Mouse (Mus musculus): ENCODE results near the gene Tmem121. TPM values are rescaled to one million over a fixed set of nuclear protein-coding genes. Genes with fewer than 3 reads are reported as not detected.

The Tmem121 gene
- polyA plus RNA-seq, 1 experiment from 2014 or later: 33.9 TPM

DNA sequence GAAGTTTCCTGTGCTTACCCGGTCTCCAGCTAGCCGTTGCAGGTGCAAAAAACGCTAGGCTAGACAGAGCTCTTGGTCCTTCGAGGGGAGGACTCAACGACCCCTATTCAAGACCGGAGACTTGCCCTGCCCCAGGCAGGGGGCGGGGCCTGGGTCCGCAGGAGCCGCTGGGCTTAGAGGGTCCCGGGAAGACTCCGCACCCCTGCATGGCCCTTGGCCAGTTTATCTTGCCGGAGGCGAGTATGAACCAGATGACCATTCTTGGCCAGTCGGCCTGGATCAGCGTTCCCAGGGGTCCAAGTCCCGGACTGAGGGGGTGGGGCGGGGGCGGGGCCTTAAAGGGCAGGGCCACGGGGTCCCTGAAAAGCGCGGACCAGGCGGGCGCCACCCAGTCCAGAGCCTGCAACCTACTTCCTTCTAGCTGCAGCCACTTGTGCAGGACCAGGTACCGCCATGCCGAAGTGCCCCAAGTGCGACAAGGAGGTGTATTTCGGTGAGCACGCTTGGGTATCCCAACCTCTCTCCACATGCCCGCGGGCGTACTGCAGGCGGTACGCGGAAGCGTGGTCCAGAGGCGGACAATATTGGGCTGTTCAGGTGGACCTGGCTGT is 34.0 kb upstream of the Tmem121 start:
- ATAC-seq (ENCODE audit: low read depth): no peak
- Histone ChIP-seq H3K27ac (replicated peaks) (no peak overlapping the region), H3K9me3 (no peaks in the 10 kb centered on the region), H3K9ac (peak overlapping the region; percentile 57), H3K27me3 (peaks cover 35% of the 10 kb centered on the region), H3K36me3 (no peaks in the 10 kb centered on the region), H3K4me2 (peak overlapping the region; percentile 64), H3K4me1 (replicated peaks) (peaks cover 49% of the 10 kb centered on the region), H3K4me3 (peak overlapping the region; percentile 37)
- WGBS: 2% methylated on average over 36 of the region's 36 CpGs

DNA sequence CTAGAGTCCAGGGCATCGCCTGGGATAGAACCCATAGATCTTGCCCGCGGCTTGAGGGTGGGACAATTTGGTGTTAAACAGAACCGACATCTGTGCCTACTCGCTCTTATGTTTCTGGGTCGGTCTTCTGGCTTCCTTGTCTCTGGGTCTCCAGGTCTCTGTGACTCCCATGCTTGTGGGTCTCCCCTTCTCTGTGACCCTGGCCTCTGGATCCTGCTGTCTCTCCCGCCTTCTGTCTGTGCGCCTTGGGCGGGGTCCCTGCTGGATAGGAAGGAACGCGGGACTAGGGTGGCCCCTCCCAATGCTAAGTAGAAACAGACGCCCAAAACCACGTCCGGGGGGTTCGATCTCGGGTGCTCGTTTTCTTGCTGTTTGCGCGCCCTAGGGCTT is 33.5 kb upstream of the Tmem121 start:
- 27% methylated on average over 19 of the region's 19 CpGs for WGBS
- Histone ChIP-seq H3K9ac (peak overlapping the region; percentile 57), H3K4me1 (replicated peaks) (peaks cover 52% of the 10 kb centered on the region), H3K27me3 (peaks cover 35% of the 10 kb centered on the region), H3K36me3 (no peaks in the 10 kb centered on the region), H3K4me3 (peak overlapping the region; percentile 37), H3K4me2 (peak overlapping the region; percentile 64), H3K27ac (replicated peaks) (no peak overlapping the region), H3K9me3 (no peaks in the 10 kb centered on the region)
- ATAC-seq (ENCODE audit: low read depth): no peak

DNA sequence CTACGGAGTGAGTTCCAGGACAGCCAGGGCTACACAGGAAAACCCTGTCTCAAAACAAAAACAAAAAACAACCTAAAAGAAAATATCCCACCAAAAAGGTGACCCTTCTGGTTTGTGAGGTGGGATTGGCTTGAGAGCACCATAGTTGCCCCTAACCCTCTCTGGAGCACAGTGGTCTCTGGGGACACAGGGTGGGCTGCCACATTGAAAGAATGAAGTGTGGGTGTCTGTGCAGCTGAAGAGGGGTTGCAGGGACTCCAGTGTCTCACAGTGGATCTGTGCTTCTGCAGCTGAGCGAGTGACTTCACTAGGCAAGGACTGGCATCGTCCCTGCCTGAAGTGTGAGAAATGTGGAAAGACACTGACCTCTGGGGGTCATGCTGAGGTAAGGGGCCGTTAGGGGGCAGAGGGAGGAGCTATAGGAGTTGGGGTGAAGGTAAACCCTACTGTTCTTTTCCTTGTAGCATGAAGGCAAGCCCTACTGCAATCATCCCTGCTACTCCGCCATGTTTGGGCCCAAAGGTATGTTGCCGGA is 32.7 kb upstream of the Tmem121 start:
- no peak overlapping the region for H3K4me3 ChIP-seq
- WGBS: 84% methylated on average over 6 of the region's 6 CpGs
- no peak for ATAC-seq (ENCODE audit: low read depth)
- no peak overlapping the region for H3K9ac ChIP-seq
- H3K4me1 ChIP-seq (replicated peaks): peaks cover 48% of the 10 kb centered on the region
- no peak overlapping the region for H3K27ac ChIP-seq (replicated peaks)
- no peaks in the 10 kb centered on the region for H3K9me3 ChIP-seq
- H3K4me2 ChIP-seq: peak overlapping the region; percentile 64; the same call in 1 of the 2 replicates
- peaks cover 35% of the 10 kb centered on the region for H3K27me3 ChIP-seq
- no peaks in the 10 kb centered on the region for H3K36me3 ChIP-seq

DNA sequence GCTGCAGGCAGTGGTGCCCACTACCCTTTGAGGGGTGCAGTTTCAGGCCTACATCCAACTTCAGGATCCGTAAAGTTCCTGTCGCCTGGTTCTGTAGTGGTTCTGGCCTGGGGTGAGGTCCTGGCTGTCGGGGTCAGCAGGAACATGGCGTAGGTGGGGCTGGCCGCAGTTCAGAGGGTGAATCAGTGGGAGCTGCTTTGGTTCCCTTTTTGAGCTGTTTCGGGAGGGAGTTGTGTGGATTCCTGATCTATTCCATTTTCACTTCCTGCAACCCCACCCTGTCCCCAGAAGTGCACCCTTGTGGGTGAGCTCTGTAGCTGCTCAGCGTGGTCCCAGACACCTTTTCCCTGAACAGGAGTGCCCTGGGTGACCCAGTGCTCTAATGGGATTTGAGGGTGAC is 31.8 kb upstream of the Tmem121 start:
- no peak for ATAC-seq (ENCODE audit: low read depth)
- Histone ChIP-seq H3K4me3 (no peak overlapping the region), H3K27me3 (peaks cover 35% of the 10 kb centered on the region), H3K9me3 (no peaks in the 10 kb centered on the region), H3K36me3 (no peaks in the 10 kb centered on the region), H3K9ac (no peak overlapping the region), H3K27ac (replicated peaks) (no peak overlapping the region), H3K4me1 (replicated peaks) (peaks cover 41% of the 10 kb centered on the region), H3K4me2 (no peak overlapping the region)
- 93% methylated on average over 7 of the region's 7 CpGs for WGBS

DNA sequence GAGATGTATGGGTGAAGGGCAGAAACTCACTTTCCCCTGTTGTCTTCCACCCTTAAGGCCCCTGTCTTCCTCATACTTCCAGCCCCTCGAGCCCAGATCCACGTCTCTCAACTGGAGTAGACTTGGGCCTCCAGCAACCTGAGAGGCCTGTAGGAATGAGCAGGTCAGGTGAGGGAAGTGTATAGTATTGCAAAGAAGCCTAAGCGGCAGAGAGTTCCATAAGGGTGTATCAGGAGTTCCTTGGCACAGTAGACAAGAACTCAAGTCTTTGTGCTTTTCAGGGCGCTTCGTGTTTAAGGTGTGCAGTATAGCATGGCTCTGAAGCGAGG is 31.0 kb upstream of the Tmem121 start:
- Histone ChIP-seq H3K4me3 (peak overlapping the region; percentile 59), H3K4me1 (replicated peaks) (peaks cover 36% of the 10 kb centered on the region), H3K9ac (peak overlapping the region; percentile 65), H3K27me3 (peaks cover 35% of the 10 kb centered on the region), H3K4me2 (peak overlapping the region; percentile 71), H3K9me3 (no peaks in the 10 kb centered on the region), H3K36me3 (no peaks in the 10 kb centered on the region), H3K27ac (replicated peaks) (0 out of 2 replicates have a peak overlapping the region, but pooled peaks have one; percentile 64)
- ATAC-seq (ENCODE audit: low read depth): no peak
- WGBS: 79% methylated on average over 6 of the region's 6 CpGs

DNA sequence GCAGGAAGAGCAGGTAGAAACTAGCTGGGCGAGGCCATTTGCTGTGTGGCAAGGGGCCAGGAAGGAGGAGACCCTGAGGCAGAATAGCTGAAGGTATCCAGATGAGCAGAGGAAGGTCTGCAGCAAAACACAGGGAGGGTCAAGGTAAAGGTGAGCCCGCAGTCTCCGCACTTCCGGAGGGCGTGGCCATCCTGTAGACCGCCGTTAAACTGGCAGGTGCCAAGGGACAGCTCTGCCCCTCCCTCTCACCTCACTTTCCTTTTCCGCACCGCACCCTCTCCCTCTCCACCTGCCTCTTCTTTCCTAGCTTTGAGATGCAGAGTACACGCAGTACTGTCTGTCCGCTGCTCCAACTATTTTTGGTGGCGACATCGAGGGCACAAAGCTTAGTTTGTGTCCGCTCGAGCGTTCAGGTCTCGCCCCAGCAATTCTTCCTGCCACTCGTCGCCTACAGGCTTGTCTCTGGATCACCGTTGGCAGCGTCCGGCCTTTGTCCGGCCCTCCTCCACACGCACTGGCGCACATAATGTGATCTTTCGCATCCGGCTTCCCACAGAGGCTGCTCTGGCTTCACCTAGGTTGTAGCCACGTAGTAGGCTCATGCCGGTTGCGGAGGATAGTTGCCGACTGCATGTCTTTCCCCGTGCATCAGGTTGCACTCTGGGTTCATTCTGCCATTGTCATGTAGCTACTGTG is 30.5 kb upstream of the Tmem121 start:
- Histone ChIP-seq H3K27ac (replicated peaks) (peak overlapping the region; percentile 64), H3K4me2 (peak overlapping the region; percentile 71), H3K36me3 (no peaks in the 10 kb centered on the region), H3K27me3 (peaks cover 31% of the 10 kb centered on the region), H3K4me3 (peak overlapping the region; percentile 59), H3K4me1 (replicated peaks) (peaks cover 36% of the 10 kb centered on the region), H3K9ac (peak overlapping the region; percentile 65), H3K9me3 (no peaks in the 10 kb centered on the region)
- 5% methylated on average over 32 of the region's 32 CpGs for WGBS
- ATAC-seq (ENCODE audit: low read depth): peak; percentile 6

DNA sequence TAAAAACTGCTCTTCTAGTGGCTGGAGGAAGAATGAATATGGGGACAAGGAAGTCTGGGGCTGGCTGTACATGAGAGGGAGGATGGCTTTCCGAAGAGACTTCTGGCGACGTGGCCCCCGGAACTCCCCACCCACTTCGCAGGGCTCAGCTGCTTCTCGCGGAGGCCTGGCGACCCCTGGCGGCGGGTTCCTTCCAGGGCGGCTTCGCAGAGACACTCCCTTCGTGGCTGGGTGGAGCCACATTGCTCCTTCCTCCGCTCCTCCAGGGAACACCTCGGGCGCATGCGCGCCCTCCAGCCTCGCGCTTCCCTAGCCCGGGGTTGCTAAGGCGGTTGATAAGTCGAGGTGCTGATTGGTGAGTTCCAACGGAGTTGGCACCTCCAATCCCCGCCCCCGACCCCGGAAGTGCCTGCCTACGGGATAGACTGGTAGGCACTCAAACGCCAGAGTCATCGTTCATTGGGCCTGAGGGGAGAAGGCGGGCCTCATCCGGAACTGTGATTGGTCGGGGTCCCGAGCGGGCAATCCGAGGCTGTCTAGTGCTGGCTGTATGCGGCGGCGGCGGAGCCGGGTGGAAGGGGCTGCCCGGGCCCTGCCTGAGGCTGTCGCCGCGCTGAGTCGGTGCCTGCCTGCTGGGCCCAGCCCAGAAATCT is 29.7 kb upstream of the Tmem121 start, which contains the start of gene Tedc1:
Gene Tedc1 (plus strand): TSS at position 535 of the 653 bp plus-strand sequence.
- peak within 1 kb of the TSS; percentile 64 for H3K27ac ChIP-seq (replicated peaks)
- peaks cover 36% of the 10 kb centered on the region for H3K4me1 ChIP-seq (replicated peaks)
- H3K27me3 ChIP-seq: peaks cover 24% of the 10 kb centered on the region
- no peaks in the 10 kb centered on the region for H3K36me3 ChIP-seq
- ATAC-seq (ENCODE audit: low read depth): peak; percentile 98
- H3K9me3 ChIP-seq: no peaks in the 10 kb centered on the region
- peak within 1 kb of the TSS; percentile 59 for H3K4me3 ChIP-seq
- H3K9ac ChIP-seq: peak within 1 kb of the TSS; percentile 65
- H3K4me2 ChIP-seq: peak within 1 kb of the TSS; percentile 88
- under 1% methylated on average over 46 of the region's 46 CpGs for WGBS

DNA sequence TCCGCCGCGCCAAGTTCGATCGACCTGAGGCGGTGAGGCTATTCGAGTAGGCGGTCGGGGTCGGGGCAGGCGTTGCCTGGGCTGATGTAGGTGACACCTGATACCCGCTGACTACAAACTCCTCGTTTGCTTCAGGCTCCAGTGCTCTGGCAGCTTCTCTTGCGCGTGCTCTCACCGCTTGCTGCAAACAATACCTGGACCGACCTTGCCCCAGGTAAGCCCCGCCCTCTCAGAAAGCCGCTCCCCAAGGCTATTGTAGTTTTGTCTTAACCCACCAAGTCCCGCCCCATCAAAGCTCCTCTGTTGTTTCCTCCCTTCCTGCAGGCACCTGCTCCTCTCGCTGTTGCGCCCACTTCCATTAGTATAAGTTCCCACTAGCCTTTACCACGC is 29.2 kb upstream of the Tmem121 start:
- peak overlapping the region; percentile 59 for H3K4me3 ChIP-seq
- no peak overlapping the region for H3K27ac ChIP-seq (replicated peaks)
- H3K4me2 ChIP-seq: peak overlapping the region; percentile 88
- under 1% methylated on average over 23 of the region's 23 CpGs for WGBS
- ATAC-seq (ENCODE audit: low read depth): no peak
- H3K9me3 ChIP-seq: no peaks in the 10 kb centered on the region
- H3K27me3 ChIP-seq: peaks cover 18% of the 10 kb centered on the region
- peaks cover 32% of the 10 kb centered on the region for H3K4me1 ChIP-seq (replicated peaks)
- H3K9ac ChIP-seq: peak overlapping the region; percentile 63
- H3K36me3 ChIP-seq: no peaks in the 10 kb centered on the region; the same call in 1 of the 2 replicates

DNA sequence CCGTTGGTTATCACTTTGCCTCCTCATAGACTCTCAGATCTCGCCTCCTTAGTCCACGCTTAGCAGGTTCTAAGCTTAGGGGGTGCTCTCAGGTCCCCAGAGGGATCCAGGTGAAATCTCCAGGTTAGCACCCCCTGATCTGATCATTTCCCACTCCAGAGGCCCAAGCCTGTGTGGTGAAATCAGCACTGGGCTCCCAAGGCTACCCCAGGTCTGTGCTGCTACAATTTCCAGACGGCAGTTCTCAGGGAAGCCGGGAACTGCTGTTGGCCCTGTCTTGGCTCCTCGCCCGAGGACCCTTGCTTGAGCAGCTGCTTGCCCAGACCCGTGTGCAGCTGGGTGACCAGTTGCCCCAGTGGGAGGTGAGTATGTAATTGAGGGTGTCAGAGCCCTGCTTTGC is 28.7 kb upstream of the Tmem121 start:
- no peak for ATAC-seq (ENCODE audit: low read depth)
- peak overlapping the region; percentile 88 for H3K4me2 ChIP-seq
- no peaks in the 10 kb centered on the region for H3K9me3 ChIP-seq
- no peak overlapping the region for H3K27ac ChIP-seq (replicated peaks)
- peak overlapping the region; percentile 59 for H3K4me3 ChIP-seq
- H3K9ac ChIP-seq: peak overlapping the region; percentile 63
- peaks cover 14% of the 10 kb centered on the region for H3K27me3 ChIP-seq
- H3K4me1 ChIP-seq (replicated peaks): peaks cover 27% of the 10 kb centered on the region
- H3K36me3 ChIP-seq: no peaks in the 10 kb centered on the region; the same call in 1 of the 2 replicates
- 28% methylated on average over 8 of the region's 8 CpGs for WGBS

DNA sequence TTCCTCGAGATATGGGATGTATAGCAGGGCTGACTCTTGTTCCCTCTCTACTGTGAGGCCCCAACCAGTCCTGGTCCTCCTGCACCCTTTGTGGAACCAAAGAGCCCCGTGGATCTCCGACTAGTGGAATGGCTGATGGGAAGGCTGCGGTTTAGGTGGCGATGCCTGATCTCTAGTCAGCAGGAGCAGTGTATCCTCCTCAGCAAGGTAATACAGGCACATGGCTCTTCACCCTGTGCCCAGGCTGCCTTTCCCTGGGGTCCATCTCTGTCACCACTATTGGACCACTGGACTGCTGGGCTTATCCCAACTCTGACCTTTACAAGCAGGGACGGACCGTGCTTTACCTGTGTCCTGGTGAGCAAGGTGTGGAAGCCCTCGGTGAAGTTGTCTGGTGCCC is 28.2 kb upstream of the Tmem121 start:
- Histone ChIP-seq H3K4me3 (peak overlapping the region; percentile 59; the same call in 1 of the 2 replicates), H3K4me1 (replicated peaks) (peaks cover 23% of the 10 kb centered on the region), H3K27ac (replicated peaks) (no peak overlapping the region), H3K9me3 (no peaks in the 10 kb centered on the region), H3K4me2 (peak overlapping the region; percentile 88), H3K27me3 (peaks cover 9% of the 10 kb centered on the region), H3K9ac (0 out of 2 replicates have a peak overlapping the region, but pooled peaks have one; percentile 63), H3K36me3 (no peaks in the 10 kb centered on the region; the same call in 1 of the 2 replicates)
- 91% methylated on average over 8 of the region's 8 CpGs for WGBS
- ATAC-seq (ENCODE audit: low read depth): no peak

DNA sequence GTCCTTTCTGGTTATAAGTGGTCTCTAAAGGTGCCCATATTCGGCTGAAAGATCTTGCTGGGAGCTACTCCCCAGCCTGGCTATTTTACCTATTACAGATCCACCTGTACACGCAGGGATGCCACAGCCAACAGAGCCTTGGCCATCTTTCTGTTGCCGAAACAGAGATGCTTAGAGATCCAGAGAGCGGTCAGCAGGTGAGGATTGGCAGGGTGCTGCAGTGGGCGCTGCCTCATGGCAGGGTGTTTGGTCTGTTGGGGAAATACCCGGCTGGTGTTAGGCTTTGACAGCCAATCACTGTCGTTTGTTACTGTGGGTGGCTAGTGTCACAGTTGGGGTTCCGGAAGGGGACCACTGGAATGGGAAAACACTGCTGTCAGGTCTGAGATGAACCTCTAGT is 27.8 kb upstream of the Tmem121 start:
- Histone ChIP-seq H3K4me3 (no peak overlapping the region), H3K27me3 (peaks cover 4% of the 10 kb centered on the region), H3K9me3 (no peaks in the 10 kb centered on the region), H3K9ac (no peak overlapping the region), H3K4me1 (replicated peaks) (peaks cover 23% of the 10 kb centered on the region), H3K4me2 (no peak overlapping the region), H3K36me3 (peaks cover under 1% of the 10 kb centered on the region; the same call in 1 of the 2 replicates), H3K27ac (replicated peaks) (no peak overlapping the region)
- 92% methylated on average over 8 of the region's 8 CpGs for WGBS
- ATAC-seq (ENCODE audit: low read depth): no peak

DNA sequence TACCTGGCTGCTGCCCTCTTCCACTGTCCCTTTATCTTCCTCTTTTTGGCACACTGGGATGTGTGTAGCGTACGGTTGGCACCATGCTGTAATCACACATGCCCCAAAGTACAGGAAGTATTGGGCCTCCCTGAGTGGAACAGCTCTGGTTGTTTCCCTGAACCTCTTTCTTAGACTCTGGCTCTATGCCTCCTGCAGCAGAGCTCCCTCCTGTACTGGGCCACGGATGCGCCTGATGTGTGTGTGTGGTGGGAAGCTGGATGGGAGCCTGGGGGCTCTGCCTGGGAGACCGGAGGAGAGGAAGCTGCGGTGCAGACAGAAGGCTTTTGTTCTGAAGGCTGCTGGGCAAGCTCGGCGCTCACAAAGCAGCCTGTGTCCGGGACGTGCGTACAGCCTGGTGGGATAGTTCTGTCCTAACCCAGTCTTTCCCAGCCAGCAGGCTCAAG is 22.1 kb upstream of the Tmem121 start:
- no peak overlapping the region for H3K4me3 ChIP-seq
- 61% methylated on average over 11 of the region's 11 CpGs for WGBS
- no peaks in the 10 kb centered on the region for H3K9me3 ChIP-seq
- peaks cover 8% of the 10 kb centered on the region; the same call in 1 of the 2 replicates for H3K4me1 ChIP-seq (replicated peaks)
- H3K4me2 ChIP-seq: no peak overlapping the region
- H3K27ac ChIP-seq (replicated peaks): peak overlapping the region; percentile 77
- H3K27me3 ChIP-seq: no peaks in the 10 kb centered on the region
- peak; percentile 86 for ATAC-seq (ENCODE audit: low read depth)
- peaks cover 4% of the 10 kb centered on the region; the same call in 1 of the 2 replicates for H3K36me3 ChIP-seq
- H3K9ac ChIP-seq: no peak overlapping the region

All from neural tube, embryonic 13.5 days (tissue).